1 mouse cellular context compared by ENCODE assay signal in genomic region chr16:10542698-10543365, GRCm38 (mm10).
TF ChIP-seq lines count a peak whose summit lies in the region.

Gene Dexi, minus strand, starts transcription at chr16:10543054.

TF ChIP-seq in MEL, 35 proteins besides CTCF, POLR2A, EP300 and RAD21 (continued from another document):
- no peak; the same call in 1 of the 2 replicates for TF ChIP-seq MAZ (IDR thresholded peaks at IDR 0.05; ENCODE audit: low read depth, low read length)
- no peak for TF ChIP-seq USF2 (IDR thresholded peaks at IDR 0.05; ENCODE audit: borderline replicate concordance in 1 of 2, insufficient read depth in 1 of 2, low read depth in 1 of 2, low read length in 2 of 2)
- TF ChIP-seq ZKSCAN1 (IDR thresholded peaks at IDR 0.05; ENCODE audit: low read depth, low read length), result no peak
